Mouse (Mus musculus): ENCODE measurements around the gene Mbip. TPM values are rescaled to one million over a fixed set of nuclear protein-coding genes. Genes with fewer than 3 reads are reported as not detected.

Gene Mbip
- total RNA-seq (2017), result 29.8 and 36.6 TPM in 2 replicates

GRCm38 (mm10) chr12:56345367-56346089, at the start of gene Mbip:
TSS of gene Mbip (minus strand) at chr12:56345894.
- ATAC-seq (replicated peaks; ENCODE audit: low read depth, poor library complexity, severe bottlenecking), result peak; percentile 100

- no peak for ATAC-seq (replicated peaks; ENCODE audit: low read depth, poor library complexity, severe bottlenecking)
These were observed 42.0 kb upstream of the Mbip start for GRCm38 (mm10) chr12:56387647-56388205.

GRCm38 (mm10) chr12:56386955-56387646, 41.4 kb upstream of the Mbip start:
- no peak for ATAC-seq (replicated peaks; ENCODE audit: low read depth, poor library complexity, severe bottlenecking)

- no peak for ATAC-seq (replicated peaks; ENCODE audit: low read depth, poor library complexity, severe bottlenecking)
These were observed 851 bp downstream of the Mbip start for GRCm38 (mm10) chr12:56344771-56345314.

GRCm38 (mm10) chr12:56339295-56340056, 6.2 kb downstream of the Mbip start:
- ATAC-seq (replicated peaks; ENCODE audit: low read depth, poor library complexity, severe bottlenecking), result no peak

- ATAC-seq (replicated peaks; ENCODE audit: low read depth, poor library complexity, severe bottlenecking), result no peak
These were observed 12.2 kb downstream of the Mbip start for GRCm38 (mm10) chr12:56333461-56333860.

GRCm38 (mm10) chr12:56332475-56332874, 13.2 kb downstream of the Mbip start:
- no peak for ATAC-seq (replicated peaks; ENCODE audit: low read depth, poor library complexity, severe bottlenecking)

- ATAC-seq (replicated peaks; ENCODE audit: low read depth, poor library complexity, severe bottlenecking), result no peak
These were observed 18.2 kb downstream of the Mbip start for GRCm38 (mm10) chr12:56327448-56327998.

- ATAC-seq (replicated peaks; ENCODE audit: low read depth, poor library complexity, severe bottlenecking), result no peak
These were observed 19.8 kb downstream of the Mbip start for GRCm38 (mm10) chr12:56325851-56326250.

GRCm38 (mm10) chr12:56318941-56319340, 26.8 kb downstream of the Mbip start:
- no peak for ATAC-seq (replicated peaks; ENCODE audit: low read depth, poor library complexity, severe bottlenecking)

- ATAC-seq (replicated peaks; ENCODE audit: low read depth, poor library complexity, severe bottlenecking), result no peak
These were observed 27.6 kb downstream of the Mbip start for GRCm38 (mm10) chr12:56318059-56318458.

- ATAC-seq (replicated peaks; ENCODE audit: low read depth, poor library complexity, severe bottlenecking), result no peak
These were observed 39.9 kb downstream of the Mbip start for GRCm38 (mm10) chr12:56305758-56306157.

- no peak for ATAC-seq (replicated peaks; ENCODE audit: low read depth, poor library complexity, severe bottlenecking)
These were observed 43.2 kb downstream of the Mbip start for GRCm38 (mm10) chr12:56302321-56303017.

GRCm38 (mm10) chr12:56301487-56302293, 44.0 kb downstream of the Mbip start:
- ATAC-seq (replicated peaks; ENCODE audit: low read depth, poor library complexity, severe bottlenecking), result 0 out of 2 replicates have a peak, but pooled peaks have one; percentile 36

GRCm38 (mm10) chr12:56299610-56300009, 46.1 kb downstream of the Mbip start:
- no peak for ATAC-seq (replicated peaks; ENCODE audit: low read depth, poor library complexity, severe bottlenecking)

GRCm38 (mm10) chr12:56298919-56299318, 46.8 kb downstream of the Mbip start:
- ATAC-seq (replicated peaks; ENCODE audit: low read depth, poor library complexity, severe bottlenecking), result no peak

GRCm38 (mm10) chr12:56297921-56298830, 47.5 kb downstream of the Mbip start:
- ATAC-seq (replicated peaks; ENCODE audit: low read depth, poor library complexity, severe bottlenecking), result no peak

Data from common myeloid progenitor, adult 5-6 weeks (primary cell).